Mouse (Mus musculus) limb, embryonic 14.5 days (tissue): Measurements from ENCODE around the gene Gdpd5. TPM values are rescaled to one million over a fixed set of nuclear protein-coding genes. Genes with fewer than 3 reads are reported as not detected.
"Not testable (repeated sequence)": the region's sequence is repeated elsewhere in the genome, so short reads cannot be mapped to it uniquely, and the experiment has no call there.

Experiments used
- ATAC-seq: fragments of 200-750 bp; cut with Nextera tagmentation; 2 replicates; pipeline ENCODE4 v1.8.0; 2017; ENCODE audit warnings: low read depth, moderate number of reproducible peaks, moderate TSS enrichment; ENCODE audit not compliant: low FRiP score
- DNase-seq: peaks from one replicate; pipeline ENCODE4 v3.0.0-alpha.2; 2015; ENCODE audit warnings: low spot score
- H3K27ac ChIP-seq: fragments of 300-500 bp; sonication (generic); replicated peaks from 2 replicates; pipeline ENCODE4 v1.5.1; 2014; ENCODE audit warnings: low read depth, mild to moderate bottlenecking, low read length, moderate library complexity, mixed read lengths
- H3K27me3 ChIP-seq: fragments of 300-500 bp; sonication (generic); 2 replicates; pipeline ENCODE4 v1.6.1; 2014; ENCODE audit warnings: low read length, mixed read lengths; ENCODE audit not compliant: control insufficient read depth, insufficient read depth
- H3K36me3 ChIP-seq: fragments of 300-500 bp; sonication (generic); 2 replicates; pipeline ENCODE4 v1.6.1; 2014; ENCODE audit warnings: mild to moderate bottlenecking, low read length, moderate library complexity, mixed read lengths; ENCODE audit not compliant: control insufficient read depth, insufficient read depth
- H3K4me1 ChIP-seq: fragments of 300-500 bp; sonication (generic); 2 replicates; pipeline ENCODE4 v1.6.1; 2014; ENCODE audit warnings: antibody characterized with exemption, low read length, mixed read lengths; ENCODE audit not compliant: control insufficient read depth, insufficient read depth
- H3K4me2 ChIP-seq: fragments of 300-500 bp; sonication (generic); replicated peaks from 2 replicates; pipeline ENCODE4 v1.6.1; 2014; ENCODE audit warnings: low read depth, mild to moderate bottlenecking, low read length, moderate library complexity; ENCODE audit not compliant: severe bottlenecking
- H3K4me3 ChIP-seq: fragments of 300-500 bp; sonication (generic); replicated peaks from 2 replicates; pipeline ENCODE4 v1.5.1; 2014; ENCODE audit warnings: low read length
- H3K9ac ChIP-seq: fragments of 300-500 bp; sonication (generic); 2 replicates; pipeline ENCODE4 v1.6.1; 2014; ENCODE audit warnings: mild to moderate bottlenecking, low read depth, low read length, moderate library complexity; ENCODE audit not compliant: severe bottlenecking
- H3K9me3 ChIP-seq: fragments of 300-500 bp; sonication (generic); 2 replicates; pipeline ENCODE4 v1.6.1; 2016; ENCODE audit warnings: low read length; ENCODE audit not compliant: control insufficient read depth
- POLR2A ChIP-seq: fragments of 200-500 bp; IDR thresholded peaks from 2 replicates; pipeline ENCODE4 v1.8.0; 2012; ENCODE audit warnings: inconsistent platforms, mild to moderate bottlenecking, moderate library complexity, borderline replicate concordance; ENCODE audit not compliant: insufficient read depth, insufficient read length; ENCODE audit errors: extremely low read depth
- WGBS: fragments of 180-500 bp; shearing (Covaris S2); extraction: QIAGEN DNeasy Blood & Tissue Kit; methylation state at CpG from one replicate; pipeline ENCODE4 v1.1.7; 2014; 5-methylcytosine and 5-hydroxymethylcytosine counted together
- polyA plus RNA-seq, 2 experiments: library from polyadenylated mRNA; depleted of rRNA in 1 of 2; stranded (reverse) in 1 of 2; unstranded in 1 of 2; fragments of >200 nt; fragmentation: Nextera tagmentation in 1 of 2; extraction: Ambion mirVana in 1 of 2; gene quantifications; 2 replicates each; pipeline versions ENCODE4 v1.2.1 to v1.2.3; 2012 to 2014

Gene Gdpd5
- polyA plus RNA-seq, 2 experiments: 11.8 to 14.5 TPM

DNA sequence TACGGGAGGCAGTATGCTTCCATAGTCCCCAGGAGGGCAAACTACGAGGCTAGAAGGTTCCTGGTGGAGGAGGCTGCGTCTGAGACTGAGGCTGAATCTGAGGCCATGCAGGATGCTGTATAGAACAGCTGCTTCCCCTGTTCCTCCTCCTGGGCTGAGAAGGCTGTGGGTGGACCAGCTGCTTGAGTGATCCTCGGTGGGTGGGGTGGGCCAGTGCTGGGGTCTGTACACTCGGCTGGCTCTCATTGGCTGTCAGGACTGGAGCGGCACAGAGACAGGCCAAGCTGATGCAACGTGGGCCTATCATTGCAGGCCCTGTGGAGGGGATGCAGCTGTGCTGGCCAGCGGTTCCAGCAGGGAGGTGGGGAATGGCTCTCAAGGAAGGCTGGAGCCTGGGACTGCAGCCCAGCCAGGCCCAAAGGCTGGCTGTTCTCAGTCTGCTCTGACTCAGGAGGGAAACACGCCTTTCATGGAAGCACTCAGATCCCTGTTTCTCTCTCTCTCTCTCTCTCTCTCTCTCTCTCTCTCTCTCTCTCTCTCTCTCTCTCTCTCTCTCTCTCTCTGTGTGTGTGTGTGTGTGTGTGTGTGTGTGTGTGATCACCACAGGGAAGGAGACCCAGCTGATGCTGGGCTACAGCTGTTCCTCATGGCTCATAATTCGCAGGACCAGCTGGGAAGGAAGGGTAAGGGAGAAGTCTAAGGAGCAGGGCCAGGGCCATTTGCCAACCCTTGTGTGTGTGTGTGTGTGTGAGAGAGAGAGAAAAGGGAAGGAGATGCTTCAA lies 21.0 kb upstream of the Gdpd5 start:
- Histone ChIP-seq H3K27me3 (no peaks in the 10 kb centered on the region), H3K9me3 (no peaks in the 10 kb centered on the region), H3K27ac (peak overlapping the region; percentile 89), H3K4me1 (peaks cover 51% of the 10 kb centered on the region), H3K36me3 (no peaks in the 10 kb centered on the region), H3K4me3 (peak overlapping the region; percentile 9; the same call in 1 of the 2 replicates), H3K4me2 (peak overlapping the region; percentile 37), H3K9ac (peak overlapping the region; percentile 26; the same call in 1 of the 2 replicates)
- peak; percentile 98 for ATAC-seq
- DNase-seq: peak; percentile 97
- 4% methylated on average over 10 of the region's 10 CpGs for WGBS
- peak; percentile 75; the same call in 1 of the 2 replicates for TF ChIP-seq POLR2A

DNA sequence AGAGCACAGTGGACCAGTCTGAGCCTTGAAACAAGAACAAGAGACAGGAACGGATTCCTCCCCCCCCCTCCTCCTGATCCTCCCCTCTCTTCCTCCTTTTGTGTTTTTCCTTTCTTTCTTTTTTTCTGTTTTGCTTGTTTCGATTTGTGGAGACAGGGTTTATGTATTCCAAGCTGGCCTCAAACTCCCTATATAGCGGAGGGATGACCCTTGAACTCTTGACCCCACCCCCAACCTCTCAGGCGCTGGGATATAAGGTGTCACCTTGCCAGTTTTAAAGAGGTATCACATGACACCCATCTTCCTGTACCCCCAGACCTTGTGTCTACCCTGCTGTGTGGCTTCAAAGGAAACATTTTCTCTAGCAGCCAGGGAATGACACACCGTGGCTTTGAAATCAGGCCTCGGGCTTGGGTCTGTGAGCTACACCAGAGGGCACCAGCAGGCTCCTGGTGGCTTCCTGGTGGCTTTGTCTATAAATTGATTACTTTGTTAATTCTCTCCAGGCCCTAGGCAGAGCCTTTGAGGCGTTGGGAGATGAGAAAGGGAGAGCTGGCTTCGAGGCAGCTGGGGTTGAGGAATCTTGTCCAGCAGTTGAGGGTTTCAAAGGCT lies 20.3 kb upstream of the Gdpd5 start:
- H3K4me1 ChIP-seq: peaks cover 44% of the 10 kb centered on the region
- no peak for DNase-seq
- ATAC-seq: no peak

DNA sequence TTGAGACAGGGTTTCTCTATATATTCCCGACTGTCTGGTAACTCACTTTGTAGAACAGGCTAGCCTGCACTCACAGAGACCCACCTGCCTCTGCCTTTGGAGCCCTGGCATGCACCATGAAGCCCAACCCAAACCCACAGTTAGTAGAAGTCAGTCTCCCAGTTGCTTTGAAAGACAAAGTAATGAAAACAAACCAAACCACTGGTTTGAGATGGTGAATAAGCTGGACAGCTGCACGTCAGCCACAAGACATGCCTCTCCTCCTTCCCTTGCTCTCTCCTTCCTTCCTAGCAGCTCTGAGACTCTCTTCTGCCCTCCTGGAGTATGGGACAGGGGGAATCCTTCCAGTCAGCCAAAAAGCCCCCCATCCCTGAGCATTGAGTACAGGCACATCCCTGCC lies 19.1 kb upstream of the Gdpd5 start:
- Histone ChIP-seq H3K36me3 (no peaks in the 10 kb centered on the region), H3K9ac (no peak overlapping the region), H3K27me3 (no peaks in the 10 kb centered on the region), H3K4me1 (peaks cover 32% of the 10 kb centered on the region), H3K9me3 (no peaks in the 10 kb centered on the region), H3K4me3 (no peak overlapping the region), H3K4me2 (no peak overlapping the region), H3K27ac (no peak overlapping the region)
- DNase-seq (no peak), ATAC-seq (no peak)
- no peak for TF ChIP-seq POLR2A
- WGBS: 95% methylated on average over 2 of the region's 2 CpGs

More for the DNA sequence above, 20.3 kb upstream of the Gdpd5 start:
- Histone ChIP-seq H3K27me3 (no peaks in the 10 kb centered on the region), H3K9me3 (no peaks in the 10 kb centered on the region), H3K36me3 (no peaks in the 10 kb centered on the region), H3K27ac (peak overlapping the region; percentile 89), H3K4me3 (peak overlapping the region; percentile 9; the same call in 1 of the 2 replicates), H3K4me2 (peak overlapping the region; percentile 37), H3K9ac (peak overlapping the region; percentile 26; the same call in 1 of the 2 replicates)
- no peak for TF ChIP-seq POLR2A
- 11% methylated on average over 8 of the region's 8 CpGs for WGBS

DNA sequence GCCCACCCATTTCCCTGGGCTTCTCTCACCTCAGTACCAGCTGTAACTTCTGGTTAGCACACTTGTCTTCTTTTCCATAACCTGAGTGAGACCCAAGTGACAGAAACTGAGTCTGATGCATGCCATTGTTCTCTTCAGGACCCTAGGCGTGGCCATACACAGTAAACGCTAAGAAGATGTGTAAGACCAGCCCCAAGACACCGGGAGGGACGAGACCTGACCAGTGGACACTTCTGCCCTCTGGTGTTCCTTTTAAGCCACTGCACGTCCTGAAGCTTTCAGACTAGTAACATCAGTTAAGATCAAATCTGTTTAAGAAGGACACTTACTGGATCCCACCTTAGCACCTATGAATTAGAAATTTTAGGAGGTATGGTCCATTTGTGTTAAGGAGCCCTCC lies 16.1 kb upstream of the Gdpd5 start:
- Histone ChIP-seq H3K4me1 (peaks cover 16% of the 10 kb centered on the region), H3K4me3 (no peak overlapping the region), H3K27ac (no peak overlapping the region), H3K9me3 (no peaks in the 10 kb centered on the region), H3K36me3 (no peaks in the 10 kb centered on the region), H3K4me2 (no peak overlapping the region), H3K27me3 (no peaks in the 10 kb centered on the region), H3K9ac (no peak overlapping the region)
- WGBS: under 1% methylated on average over 5 of the region's 5 CpGs
- DNase-seq: peak; percentile 89
- ATAC-seq: no peak
- TF ChIP-seq POLR2A: no peak

DNA sequence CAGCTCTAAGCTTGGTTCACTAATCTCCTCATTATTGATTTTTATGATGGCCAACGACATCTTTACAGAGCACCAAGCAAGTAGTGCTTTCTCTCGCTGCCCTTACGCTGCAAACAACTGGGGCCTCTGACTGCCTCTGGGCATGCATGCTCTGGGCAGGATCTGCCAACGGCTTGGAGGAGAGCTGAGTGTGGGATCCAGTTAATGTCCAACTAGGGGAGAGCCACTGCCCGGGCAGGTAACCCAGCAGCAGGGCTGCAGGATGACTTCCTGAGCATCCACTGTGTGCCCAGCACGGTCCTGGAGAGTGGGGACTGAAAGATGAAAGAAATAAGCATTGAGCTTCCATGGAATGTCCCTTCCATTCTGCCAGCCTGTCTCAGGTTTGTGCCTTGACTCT lies 14.5 kb upstream of the Gdpd5 start:
- WGBS: 44% methylated on average over 6 of the region's 6 CpGs

DNA sequence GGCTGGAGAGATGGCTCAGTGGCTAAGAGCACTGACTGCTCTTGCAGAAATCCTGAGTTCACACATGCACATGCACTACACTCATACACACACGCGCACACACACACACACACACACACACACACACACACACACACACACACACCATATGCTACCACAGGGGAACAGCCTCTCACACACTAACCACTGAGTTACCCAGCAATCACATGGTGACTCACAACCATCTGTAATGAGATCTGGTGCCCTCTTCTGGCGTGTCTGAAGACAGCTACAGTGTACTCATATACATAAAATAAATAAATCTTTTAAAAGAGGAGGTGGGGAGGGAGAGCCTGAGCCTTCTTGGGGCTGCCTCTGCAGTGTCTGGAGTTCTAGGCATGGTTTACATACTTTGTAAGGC lies 6.9 kb upstream of the Gdpd5 start:
- not testable (repeated sequence) for DNase-seq, H3K27me3 ChIP-seq, H3K4me2 ChIP-seq, H3K36me3 ChIP-seq, ATAC-seq, H3K9me3 ChIP-seq, H3K4me3 ChIP-seq, H3K9ac ChIP-seq, H3K27ac ChIP-seq, H3K4me1 ChIP-seq
- WGBS: 63% methylated on average over 3 of the region's 3 CpGs

More for the DNA sequence above, 14.5 kb upstream of the Gdpd5 start:
- Histone ChIP-seq H3K4me3 (no peak overlapping the region), H3K27ac (no peak overlapping the region), H3K4me2 (no peak overlapping the region), H3K9me3 (no peaks in the 10 kb centered on the region), H3K36me3 (no peaks in the 10 kb centered on the region), H3K4me1 (0 out of 2 replicates have a peak, but pooled peaks cover 4% of the 10 kb centered on the region), H3K27me3 (no peaks in the 10 kb centered on the region), H3K9ac (no peak overlapping the region)
- DNase-seq: no peak
- no peak for ATAC-seq
- TF ChIP-seq POLR2A: no peak
